Mouse (Mus musculus): Measurements from ENCODE around the gene Rassf7. TPM values are rescaled to one million over a fixed set of nuclear protein-coding genes. Genes with fewer than 3 reads are reported as not detected.

Rassf7 gene
- polyA plus RNA-seq (2014; fragmentation: Illumina TruSeq; extraction: RNeasy Lipid Tissue Mini Kit (QIAGEN cat#74804); ENCODE audit: low read depth, low replicate concordance) = 2.4 TPM

DNA sequence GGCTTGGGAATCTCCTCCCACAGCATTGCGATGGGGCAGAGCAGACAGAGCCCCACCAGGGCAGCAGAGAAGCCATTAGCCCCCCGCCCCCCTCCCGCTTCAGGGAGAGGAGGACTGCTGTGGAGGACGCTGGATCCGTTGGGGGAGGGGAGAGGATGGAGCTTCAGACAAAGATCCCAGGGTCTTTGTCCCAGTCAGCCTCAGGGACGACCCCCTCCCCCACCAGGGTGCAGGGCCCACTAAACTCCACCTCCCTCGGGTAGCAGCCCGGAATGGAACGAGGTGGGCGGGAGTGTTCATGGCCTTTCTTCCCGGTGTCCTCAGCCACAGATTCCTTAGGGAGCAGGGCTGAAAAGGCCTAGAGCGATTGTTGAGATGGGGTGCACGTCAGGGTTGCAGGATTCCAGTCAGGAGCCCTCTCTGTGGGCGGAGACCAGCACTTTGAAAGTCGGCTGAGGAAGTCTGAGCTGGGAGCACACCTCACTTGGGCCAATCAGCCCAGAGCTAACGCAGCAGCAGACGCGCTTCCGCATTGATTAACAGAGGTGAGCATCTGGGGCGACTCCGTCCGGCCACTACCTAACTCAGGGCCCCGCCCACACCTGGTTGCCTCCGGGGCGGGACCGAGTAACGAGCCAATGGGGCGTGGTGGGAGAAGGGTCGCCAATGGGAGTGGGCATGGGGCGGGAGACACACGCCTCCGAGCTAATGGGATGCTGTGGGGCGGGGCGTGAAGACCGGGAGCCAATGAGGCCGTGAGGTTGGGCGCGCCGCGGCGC, at the start of gene Rassf7:
TSS of gene Rassf7 (plus strand) at position 760 of the 779 bp plus-strand sequence.

DNA sequence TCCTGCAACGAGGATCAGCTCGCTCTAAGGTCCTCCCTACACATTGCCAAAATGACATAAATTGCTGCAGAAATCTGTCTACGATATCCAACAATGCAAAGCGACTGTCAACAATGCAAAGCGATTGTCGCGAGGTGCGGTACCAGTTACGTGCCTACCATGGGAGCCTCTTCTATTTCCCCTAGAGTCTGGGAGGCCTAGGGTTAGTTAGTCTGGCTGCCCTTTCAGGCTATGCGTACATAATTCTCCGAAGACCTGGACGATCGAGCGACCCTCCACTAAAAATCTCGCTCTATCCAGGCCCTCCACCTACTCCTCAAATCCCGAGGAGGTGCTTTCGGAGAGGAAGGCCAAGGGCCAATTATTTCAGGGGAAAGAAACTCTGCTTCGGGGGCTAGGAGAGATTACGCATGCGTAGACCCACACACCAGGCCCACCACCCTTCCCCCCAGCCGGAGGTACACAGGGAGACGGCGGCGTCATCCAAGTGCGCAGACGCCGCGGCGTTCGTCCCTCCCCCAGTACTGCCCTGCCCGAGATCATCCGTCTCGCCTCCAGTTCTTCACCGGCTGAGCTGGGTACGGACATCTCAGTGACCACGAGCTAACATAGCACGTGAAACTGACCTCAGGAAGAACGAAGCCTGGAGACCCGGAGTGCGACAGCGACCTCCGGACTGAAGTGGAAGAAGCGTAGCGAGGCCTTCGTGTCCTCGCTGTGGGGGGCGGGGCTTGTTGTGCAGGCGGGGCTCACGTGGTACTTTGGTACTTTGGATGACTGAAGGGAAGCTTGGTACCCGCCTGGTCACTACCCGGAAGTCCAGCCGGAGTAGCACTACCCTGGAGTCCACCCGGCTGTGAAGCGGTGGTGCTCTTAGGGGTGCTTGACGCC, 43.3 kb upstream of the Rassf7 start, which contains the start of gene Rnh1:
TSS of gene Rnh1 (minus strand) at position 742 of the 891 bp plus-strand sequence.

DNA sequence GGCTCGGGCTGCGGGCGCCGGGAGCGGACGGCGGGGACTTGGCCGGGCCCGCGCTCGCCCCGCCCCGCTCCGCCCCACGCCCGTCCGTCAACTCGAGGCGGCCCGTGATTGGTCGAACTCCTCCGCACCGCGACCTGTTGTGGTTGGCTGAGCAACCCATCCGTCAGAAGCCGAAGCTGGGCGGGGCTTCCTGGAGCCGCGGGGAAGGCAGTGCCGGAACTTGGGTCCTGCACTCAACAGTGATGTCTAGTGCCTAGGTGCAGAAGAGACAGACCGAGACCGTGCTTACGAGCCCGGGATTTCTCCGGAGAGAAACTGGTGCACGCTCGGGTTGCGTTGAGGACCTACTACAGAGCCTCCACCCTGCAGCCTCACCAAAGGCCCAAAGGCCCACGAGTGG, 21.7 kb upstream of the Rassf7 start, which contains the start of the genes Hras and Lrrc56:
TSS of gene Hras (minus strand) at position 58 of the 400 bp plus-strand sequence.
TSS of gene Lrrc56 (plus strand) at position 210 of the 400 bp plus-strand sequence.

DNA sequence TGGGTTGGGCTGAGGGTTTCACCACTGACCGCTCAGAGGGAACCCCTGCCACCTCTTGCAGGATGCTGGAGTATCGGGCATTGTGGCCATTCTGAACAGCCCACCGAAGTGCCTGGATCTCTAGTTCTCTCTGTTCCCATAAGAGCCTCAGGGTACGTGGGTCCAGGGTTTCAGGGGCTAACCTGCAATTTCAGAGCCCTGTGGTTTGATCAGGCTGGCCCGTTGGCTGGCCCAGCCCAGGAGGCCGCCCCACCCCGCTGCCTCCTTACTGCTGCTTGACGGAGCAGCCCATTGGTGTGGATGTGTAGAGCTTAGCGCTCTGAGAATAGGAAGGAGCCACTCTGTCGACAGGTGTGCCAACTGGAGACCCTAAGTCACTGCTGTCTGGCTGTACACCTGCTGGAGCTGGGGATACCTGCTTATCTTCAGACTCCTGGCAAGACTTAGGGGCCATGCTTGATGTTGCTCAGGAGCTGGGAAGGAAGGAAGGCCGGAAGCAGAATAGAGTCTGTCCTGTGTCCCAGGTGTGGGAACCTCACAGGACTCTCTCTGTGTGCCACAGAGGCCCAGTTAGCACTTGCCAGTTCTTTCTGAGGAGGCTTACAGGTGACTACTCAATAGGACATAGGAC, 1.9 kb upstream of the Rassf7 start, which contains the start of gene Lmntd2:
TSS of gene Lmntd2 (minus strand) at position 476 of the 631 bp plus-strand sequence.

DNA sequence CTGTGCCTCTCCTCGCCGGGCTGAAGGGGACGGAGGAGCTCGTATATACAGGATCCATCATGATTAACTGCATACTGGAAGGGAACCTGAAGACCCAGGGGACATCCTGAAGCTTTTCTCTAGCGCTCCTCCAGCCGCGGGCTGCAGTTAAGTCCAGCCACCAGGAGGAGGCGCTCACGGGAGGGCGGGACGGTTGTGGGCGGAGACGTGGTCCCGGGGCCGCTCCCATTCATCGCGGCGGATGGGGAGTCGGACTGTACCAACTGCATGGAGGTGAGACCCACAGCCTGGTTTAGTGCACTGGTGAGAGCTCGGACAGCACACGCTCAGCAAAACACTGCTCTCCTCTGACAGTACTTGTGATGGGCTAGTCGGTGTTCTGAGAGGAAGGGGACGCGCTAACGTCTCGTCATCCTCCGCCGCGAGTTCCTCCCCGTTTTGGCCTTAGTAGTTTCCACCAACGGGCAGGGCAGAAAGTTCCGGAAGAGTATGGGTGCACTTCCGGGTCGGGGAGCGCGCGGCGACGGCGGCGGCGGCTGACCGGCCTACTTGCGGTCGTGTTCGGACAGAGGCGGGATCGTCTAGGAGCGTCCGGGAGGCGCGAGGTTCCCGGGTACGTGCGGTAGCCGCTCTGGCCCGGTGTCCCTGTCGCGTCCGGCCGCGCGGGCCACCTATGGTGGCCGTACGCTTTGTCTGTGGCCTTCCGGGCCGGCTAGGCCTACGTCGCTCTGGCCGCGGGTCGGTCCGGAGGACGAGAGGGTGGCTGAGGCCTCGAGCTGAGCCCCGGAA, 12.8 kb downstream of the Rassf7 start, which contains the start of gene Phrf1:
TSS of gene Phrf1 (plus strand) at position 506 of the 789 bp plus-strand sequence.

DNA sequence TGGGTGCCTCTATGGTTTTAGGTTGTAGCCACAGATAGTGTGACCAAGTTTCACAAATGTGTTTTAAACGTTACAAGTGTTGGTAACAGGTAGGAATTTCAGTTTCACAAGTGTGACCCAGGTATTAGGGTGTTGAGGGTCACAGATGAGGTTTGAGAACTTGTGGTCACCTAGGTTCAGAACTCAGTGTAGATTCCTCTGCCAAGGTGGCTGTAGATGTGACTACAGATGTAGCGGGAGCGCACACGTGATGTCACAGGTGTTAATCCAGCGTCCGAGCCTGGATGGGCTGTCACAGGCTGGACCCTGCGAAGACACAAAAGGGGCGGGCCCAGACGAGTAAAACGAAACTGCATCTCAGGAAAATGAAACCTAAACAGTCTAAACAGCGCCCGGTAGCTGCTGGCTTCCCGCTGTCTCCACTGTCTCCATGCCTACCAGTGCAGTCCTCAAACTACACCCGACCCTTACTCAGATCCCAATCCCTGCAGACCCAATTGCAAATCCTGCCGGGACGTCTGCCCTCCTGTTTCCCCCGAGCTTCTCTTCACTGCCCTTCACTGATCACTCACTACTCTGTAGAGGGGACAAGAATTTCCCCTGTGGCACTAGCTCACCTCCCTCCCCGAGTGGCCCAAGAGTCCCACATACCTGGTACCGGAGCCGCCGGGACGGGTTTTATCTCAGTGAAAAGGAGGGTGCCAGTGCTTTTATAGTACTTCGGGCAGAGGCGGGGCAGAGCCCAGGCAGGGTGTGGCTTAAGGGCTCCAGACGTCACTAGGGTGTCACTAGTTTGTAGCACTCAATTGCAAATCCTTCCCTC, 50.3 kb downstream of the Rassf7 start, which contains the start of gene Irf7:
TSS of gene Irf7 (minus strand) at position 743 of the 823 bp plus-strand sequence.

Other genes starting within 250 kb of the Rassf7 start
- not detected for gene Ifitm1, start 248.6 kb upstream of the Rassf7 start, polyA plus RNA-seq (2014; fragmentation: Illumina TruSeq; extraction: RNeasy Lipid Tissue Mini Kit (QIAGEN cat#74804); ENCODE audit: low read depth, low replicate concordance)
- gene Ifitm3, start 205.1 kb upstream of the Rassf7 start, polyA plus RNA-seq (2014; fragmentation: Illumina TruSeq; extraction: RNeasy Lipid Tissue Mini Kit (QIAGEN cat#74804); ENCODE audit: low read depth, low replicate concordance) = 1.7 TPM
- gene Ifitm6, start 197.9 kb upstream of the Rassf7 start, polyA plus RNA-seq (2014; fragmentation: Illumina TruSeq; extraction: RNeasy Lipid Tissue Mini Kit (QIAGEN cat#74804); ENCODE audit: low read depth, low replicate concordance) = not detected
- not detected for gene Gm17387, start 186.7 kb upstream of the Rassf7 start, polyA plus RNA-seq (2014; fragmentation: Illumina TruSeq; extraction: RNeasy Lipid Tissue Mini Kit (QIAGEN cat#74804); ENCODE audit: low read depth, low replicate concordance)
- 1.2 TPM for gene B4galnt4, start 154.8 kb upstream of the Rassf7 start, polyA plus RNA-seq (2014; fragmentation: Illumina TruSeq; extraction: RNeasy Lipid Tissue Mini Kit (QIAGEN cat#74804); ENCODE audit: low read depth, low replicate concordance)
- not detected for gene Pkp3, start 137.6 kb upstream of the Rassf7 start, polyA plus RNA-seq (2014; fragmentation: Illumina TruSeq; extraction: RNeasy Lipid Tissue Mini Kit (QIAGEN cat#74804); ENCODE audit: low read depth, low replicate concordance)
- not detected for gene Sigirr, start 115.3 kb upstream of the Rassf7 start, polyA plus RNA-seq (2014; fragmentation: Illumina TruSeq; extraction: RNeasy Lipid Tissue Mini Kit (QIAGEN cat#74804); ENCODE audit: low read depth, low replicate concordance)
- 0.18 TPM for gene Ano9, start 98.1 kb upstream of the Rassf7 start, polyA plus RNA-seq (2014; fragmentation: Illumina TruSeq; extraction: RNeasy Lipid Tissue Mini Kit (QIAGEN cat#74804); ENCODE audit: low read depth, low replicate concordance)
- 179 TPM for gene Ptdss2, start 93.5 kb upstream of the Rassf7 start, polyA plus RNA-seq (2014; fragmentation: Illumina TruSeq; extraction: RNeasy Lipid Tissue Mini Kit (QIAGEN cat#74804); ENCODE audit: low read depth, low replicate concordance)
- 0.41 TPM for gene Rnh1, start 43.0 kb upstream of the Rassf7 start, polyA plus RNA-seq (2014; fragmentation: Illumina TruSeq; extraction: RNeasy Lipid Tissue Mini Kit (QIAGEN cat#74804); ENCODE audit: low read depth, low replicate concordance)
- 6.3 TPM for gene Hras, start 21.9 kb upstream of the Rassf7 start, polyA plus RNA-seq (2014; fragmentation: Illumina TruSeq; extraction: RNeasy Lipid Tissue Mini Kit (QIAGEN cat#74804); ENCODE audit: low read depth, low replicate concordance)
- gene Lrrc56, start 21.7 kb upstream of the Rassf7 start, polyA plus RNA-seq (2014; fragmentation: Illumina TruSeq; extraction: RNeasy Lipid Tissue Mini Kit (QIAGEN cat#74804); ENCODE audit: low read depth, low replicate concordance) = 9.5 TPM
- 18.2 TPM for gene Lmntd2, start 1.8 kb upstream of the Rassf7 start, polyA plus RNA-seq (2014; fragmentation: Illumina TruSeq; extraction: RNeasy Lipid Tissue Mini Kit (QIAGEN cat#74804); ENCODE audit: low read depth, low replicate concordance)
- 24.6 TPM for gene Phrf1, start 12.9 kb downstream of the Rassf7 start, polyA plus RNA-seq (2014; fragmentation: Illumina TruSeq; extraction: RNeasy Lipid Tissue Mini Kit (QIAGEN cat#74804); ENCODE audit: low read depth, low replicate concordance)
- gene Irf7, start 50.6 kb downstream of the Rassf7 start, polyA plus RNA-seq (2014; fragmentation: Illumina TruSeq; extraction: RNeasy Lipid Tissue Mini Kit (QIAGEN cat#74804); ENCODE audit: low read depth, low replicate concordance) = 2.1 TPM
- 1.5 TPM for gene Cdhr5, start 60.9 kb downstream of the Rassf7 start, polyA plus RNA-seq (2014; fragmentation: Illumina TruSeq; extraction: RNeasy Lipid Tissue Mini Kit (QIAGEN cat#74804); ENCODE audit: low read depth, low replicate concordance)
- gene Sct, start 63.3 kb downstream of the Rassf7 start, polyA plus RNA-seq (2014; fragmentation: Illumina TruSeq; extraction: RNeasy Lipid Tissue Mini Kit (QIAGEN cat#74804); ENCODE audit: low read depth, low replicate concordance) = not detected
- gene Drd4, start 76.1 kb downstream of the Rassf7 start, polyA plus RNA-seq (2014; fragmentation: Illumina TruSeq; extraction: RNeasy Lipid Tissue Mini Kit (QIAGEN cat#74804); ENCODE audit: low read depth, low replicate concordance) = 1.1 TPM
- 1.2 TPM for gene Deaf1, start 111.8 kb downstream of the Rassf7 start, polyA plus RNA-seq (2014; fragmentation: Illumina TruSeq; extraction: RNeasy Lipid Tissue Mini Kit (QIAGEN cat#74804); ENCODE audit: low read depth, low replicate concordance)
- 15.0 TPM for gene Tmem80, start 111.9 kb downstream of the Rassf7 start, polyA plus RNA-seq (2014; fragmentation: Illumina TruSeq; extraction: RNeasy Lipid Tissue Mini Kit (QIAGEN cat#74804); ENCODE audit: low read depth, low replicate concordance)
- gene Eps8l2, start 123.0 kb downstream of the Rassf7 start, polyA plus RNA-seq (2014; fragmentation: Illumina TruSeq; extraction: RNeasy Lipid Tissue Mini Kit (QIAGEN cat#74804); ENCODE audit: low read depth, low replicate concordance) = 0.34 TPM
- gene Taldo1, start 176.3 kb downstream of the Rassf7 start, polyA plus RNA-seq (2014; fragmentation: Illumina TruSeq; extraction: RNeasy Lipid Tissue Mini Kit (QIAGEN cat#74804); ENCODE audit: low read depth, low replicate concordance) = 1.8 TPM
- gene Gatd1, start 198.3 kb downstream of the Rassf7 start, polyA plus RNA-seq (2014; fragmentation: Illumina TruSeq; extraction: RNeasy Lipid Tissue Mini Kit (QIAGEN cat#74804); ENCODE audit: low read depth, low replicate concordance) = 3.7 TPM
- gene Cend1, start 213.6 kb downstream of the Rassf7 start, polyA plus RNA-seq (2014; fragmentation: Illumina TruSeq; extraction: RNeasy Lipid Tissue Mini Kit (QIAGEN cat#74804); ENCODE audit: low read depth, low replicate concordance) = 0.18 TPM
- 0.14 TPM for gene Slc25a22, start 222.0 kb downstream of the Rassf7 start, polyA plus RNA-seq (2014; fragmentation: Illumina TruSeq; extraction: RNeasy Lipid Tissue Mini Kit (QIAGEN cat#74804); ENCODE audit: low read depth, low replicate concordance)
- 0.48 TPM for gene Pidd1, start 228.2 kb downstream of the Rassf7 start, polyA plus RNA-seq (2014; fragmentation: Illumina TruSeq; extraction: RNeasy Lipid Tissue Mini Kit (QIAGEN cat#74804); ENCODE audit: low read depth, low replicate concordance)
- 10.3 TPM for gene Rplp2, start 231.5 kb downstream of the Rassf7 start, polyA plus RNA-seq (2014; fragmentation: Illumina TruSeq; extraction: RNeasy Lipid Tissue Mini Kit (QIAGEN cat#74804); ENCODE audit: low read depth, low replicate concordance)
- gene Pnpla2, start 239.3 kb downstream of the Rassf7 start, polyA plus RNA-seq (2014; fragmentation: Illumina TruSeq; extraction: RNeasy Lipid Tissue Mini Kit (QIAGEN cat#74804); ENCODE audit: low read depth, low replicate concordance) = 14.7 TPM
- gene Cracr2b, start 245.2 kb downstream of the Rassf7 start, polyA plus RNA-seq (2014; fragmentation: Illumina TruSeq; extraction: RNeasy Lipid Tissue Mini Kit (QIAGEN cat#74804); ENCODE audit: low read depth, low replicate concordance) = not detected